Mouse (Mus musculus): Measurements from ENCODE around the gene H2-Q7. TPM values are rescaled to one million over a fixed set of nuclear protein-coding genes. Genes with fewer than 3 reads are reported as not detected.
A peak's percentile ranks its signal among the peaks of the same experiment; 100 is the strongest.
"Not testable (repeated sequence)": the region's sequence is repeated elsewhere in the genome, so short reads cannot be mapped to it uniquely, and the experiment has no call there.

H2-Q7 gene
- 12.7 and 13.9 TPM in 2 replicates for polyA plus RNA-seq (2015; fragmentation: Nextera tagmentation; extraction: Ambion mirVana)

GRCm38 (mm10) chr17:35438885-35439284 lies at the start of gene H2-Q7:
Gene H2-Q7 (plus strand): TSS chr17:35439155.
- H3K4me1 ChIP-seq; H3K27ac ChIP-seq; H3K9me3 ChIP-seq (replicated peaks); H3K36me3 ChIP-seq: not testable (repeated sequence)
- H3K4me3 ChIP-seq (replicated peaks): peak within 1 kb of the TSS; percentile 54
- peak within 1 kb of the TSS; percentile 62 for H3K9ac ChIP-seq
- ATAC-seq (replicated peaks; ENCODE audit: low FRiP score): peak; percentile 94
- H3K4me2 ChIP-seq: peak within 1 kb of the TSS; percentile 99
- peaks cover 16% of the 10 kb centered on the region for H3K27me3 ChIP-seq
- 2% methylated on average over 18 of the region's 18 CpGs for WGBS

- not testable (repeated sequence) for H3K36me3 ChIP-seq; H3K27ac ChIP-seq; H3K4me3 ChIP-seq (replicated peaks); H3K9ac ChIP-seq; H3K4me1 ChIP-seq; H3K4me2 ChIP-seq; H3K9me3 ChIP-seq (replicated peaks); ATAC-seq (replicated peaks; ENCODE audit: low FRiP score); H3K27me3 ChIP-seq
- 7% methylated on average over 7 of the region's 7 CpGs for WGBS
Observed at GRCm38 (mm10) chr17:35389796-35390195, 49.2 kb upstream of the H2-Q7 start.

GRCm38 (mm10) chr17:35392671-35393070 lies 46.3 kb upstream of the H2-Q7 start:
- H3K9me3 ChIP-seq (replicated peaks); H3K9ac ChIP-seq; ATAC-seq (replicated peaks; ENCODE audit: low FRiP score); H3K4me2 ChIP-seq; H3K4me3 ChIP-seq (replicated peaks); H3K4me1 ChIP-seq; H3K36me3 ChIP-seq; H3K27ac ChIP-seq; H3K27me3 ChIP-seq: not testable (repeated sequence)
- 62% methylated on average over 2 of the region's 2 CpGs for WGBS

- H3K27ac ChIP-seq; H3K36me3 ChIP-seq; H3K4me1 ChIP-seq; H3K9ac ChIP-seq; H3K27me3 ChIP-seq; H3K9me3 ChIP-seq (replicated peaks): not testable (repeated sequence)
- Histone ChIP-seq H3K4me3 (replicated peaks) (peak overlapping the region; percentile 33), H3K4me2 (peak overlapping the region; percentile 62)
- ATAC-seq (replicated peaks; ENCODE audit: low FRiP score): peak; percentile 88
- WGBS: 1% methylated on average over 50 of the region's 75 CpGs
Observed at GRCm38 (mm10) chr17:35393864-35394800, 44.8 kb upstream of the H2-Q7 start.

GRCm38 (mm10) chr17:35396956-35397355 lies 42.0 kb upstream of the H2-Q7 start:
- H3K9ac ChIP-seq; H3K4me2 ChIP-seq; H3K27ac ChIP-seq; H3K9me3 ChIP-seq (replicated peaks); H3K4me3 ChIP-seq (replicated peaks); H3K36me3 ChIP-seq; ATAC-seq (replicated peaks; ENCODE audit: low FRiP score); H3K27me3 ChIP-seq; H3K4me1 ChIP-seq: not testable (repeated sequence)
- 82% methylated on average over 2 of the region's 2 CpGs for WGBS

- not testable (repeated sequence) for ATAC-seq (replicated peaks; ENCODE audit: low FRiP score); H3K27ac ChIP-seq; H3K4me3 ChIP-seq (replicated peaks); H3K27me3 ChIP-seq; H3K9ac ChIP-seq; H3K4me2 ChIP-seq; H3K9me3 ChIP-seq (replicated peaks); H3K36me3 ChIP-seq; H3K4me1 ChIP-seq
- no CpG with 5 or more reads among the region's 1 CpGs for WGBS
Observed at GRCm38 (mm10) chr17:35413057-35413456, 25.9 kb upstream of the H2-Q7 start.

GRCm38 (mm10) chr17:35415273-35416129 lies 23.5 kb upstream of the H2-Q7 start:
- not testable (repeated sequence) for H3K4me3 ChIP-seq (replicated peaks); H3K4me2 ChIP-seq; H3K27me3 ChIP-seq; H3K9ac ChIP-seq; H3K4me1 ChIP-seq; H3K36me3 ChIP-seq; ATAC-seq (replicated peaks; ENCODE audit: low FRiP score); H3K27ac ChIP-seq; H3K9me3 ChIP-seq (replicated peaks)
- WGBS: 72% methylated on average over 3 of the region's 10 CpGs

- WGBS: 56% methylated on average over 7 of the region's 7 CpGs
- no peak overlapping the region for H3K27ac ChIP-seq
- no peak for ATAC-seq (replicated peaks; ENCODE audit: low FRiP score)
- no peak overlapping the region for H3K4me2 ChIP-seq
- H3K9ac ChIP-seq: no peak overlapping the region
- H3K4me1 ChIP-seq: no peaks in the 10 kb centered on the region
- no peaks in the 10 kb centered on the region for H3K36me3 ChIP-seq
- H3K9me3 ChIP-seq (replicated peaks): no peaks in the 10 kb centered on the region
- no peak overlapping the region for H3K4me3 ChIP-seq (replicated peaks)
- 0 out of 2 replicates have a peak, but pooled peaks cover 12% of the 10 kb centered on the region for H3K27me3 ChIP-seq
Observed at GRCm38 (mm10) chr17:35418772-35419171, 20.2 kb upstream of the H2-Q7 start.

GRCm38 (mm10) chr17:35419564-35419963 lies 19.4 kb upstream of the H2-Q7 start:
- peaks cover 16% of the 10 kb centered on the region for H3K27me3 ChIP-seq
- H3K9me3 ChIP-seq (replicated peaks); H3K4me3 ChIP-seq (replicated peaks); H3K4me2 ChIP-seq; H3K4me1 ChIP-seq; H3K27ac ChIP-seq; H3K36me3 ChIP-seq; ATAC-seq (replicated peaks; ENCODE audit: low FRiP score); H3K9ac ChIP-seq: not testable (repeated sequence)
- WGBS: 67% methylated on average over 4 of the region's 4 CpGs

- H3K9me3 ChIP-seq (replicated peaks); H3K36me3 ChIP-seq; H3K9ac ChIP-seq; H3K4me3 ChIP-seq (replicated peaks); ATAC-seq (replicated peaks; ENCODE audit: low FRiP score); H3K4me2 ChIP-seq; H3K27ac ChIP-seq; H3K4me1 ChIP-seq: not testable (repeated sequence)
- WGBS: 15% methylated on average over 11 of the region's 11 CpGs
- H3K27me3 ChIP-seq: peaks cover 23% of the 10 kb centered on the region
Observed at GRCm38 (mm10) chr17:35420206-35420810, 18.6 kb upstream of the H2-Q7 start.

- H3K36me3 ChIP-seq; H3K27ac ChIP-seq; H3K4me2 ChIP-seq; ATAC-seq (replicated peaks; ENCODE audit: low FRiP score); H3K9me3 ChIP-seq (replicated peaks); H3K4me3 ChIP-seq (replicated peaks); H3K9ac ChIP-seq: not testable (repeated sequence)
- H3K4me1 ChIP-seq: peaks cover 12% of the 10 kb centered on the region
- peaks cover 33% of the 10 kb centered on the region for H3K27me3 ChIP-seq
- 93% methylated on average over 4 of the region's 4 CpGs for WGBS
Observed at GRCm38 (mm10) chr17:35421331-35421730, 17.6 kb upstream of the H2-Q7 start.

- not testable (repeated sequence) for H3K27ac ChIP-seq; ATAC-seq (replicated peaks; ENCODE audit: low FRiP score); H3K9ac ChIP-seq; H3K36me3 ChIP-seq; H3K4me2 ChIP-seq; H3K9me3 ChIP-seq (replicated peaks); H3K4me3 ChIP-seq (replicated peaks)
- Histone ChIP-seq H3K27me3 (peaks cover 35% of the 10 kb centered on the region), H3K4me1 (peaks cover 12% of the 10 kb centered on the region)
- WGBS: 88% methylated on average over 5 of the region's 5 CpGs
Observed at GRCm38 (mm10) chr17:35422360-35422759, 16.6 kb upstream of the H2-Q7 start.

Measured in kidney, embryonic 15.5 days (tissue).